Mouse (Mus musculus): ENCODE data around the gene Hoxb3.

Hoxb3 gene

DNA sequence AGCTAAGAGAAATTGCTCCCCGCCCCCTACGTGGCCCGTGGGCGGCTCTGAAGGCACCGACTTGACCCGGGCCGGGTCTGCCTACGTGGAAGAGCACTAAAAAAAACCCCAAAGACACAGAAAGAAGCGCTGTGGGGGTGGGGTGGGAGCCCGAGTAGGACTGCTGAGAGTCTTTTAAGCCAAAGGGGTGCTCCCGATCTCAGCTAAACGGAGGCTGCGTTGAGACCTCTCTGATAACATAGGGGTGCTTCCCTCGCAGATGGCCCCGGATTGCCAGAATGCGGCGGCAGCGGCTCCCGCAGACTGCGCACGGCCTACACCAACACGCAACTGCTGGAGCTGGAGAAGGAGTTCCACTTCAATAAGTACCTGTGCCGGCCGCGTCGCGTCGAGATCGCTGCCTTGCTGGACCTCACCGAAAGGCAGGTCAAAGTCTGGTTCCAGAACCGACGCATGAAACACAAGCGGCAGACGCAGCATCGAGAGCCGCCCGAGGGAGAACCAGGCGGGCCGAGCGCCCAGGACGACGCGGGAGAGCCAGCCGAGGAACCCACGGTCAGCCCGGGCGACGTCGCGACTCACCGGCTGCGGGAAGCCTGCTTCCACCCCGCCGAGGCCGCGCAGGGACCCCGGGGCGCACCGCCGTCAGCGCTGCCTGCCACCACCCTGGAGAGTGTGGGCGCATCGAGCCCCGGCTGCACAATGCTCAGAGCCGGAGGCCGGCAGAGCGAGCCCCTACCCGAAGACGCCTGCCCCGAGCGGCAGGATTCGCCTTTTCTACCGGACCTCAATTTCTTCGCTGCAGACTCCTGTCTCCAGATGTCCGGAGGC, 29.8 kb downstream of the Hoxb3 start:
- peak; percentile 77 for DNase-seq (ENCODE audit: low spot score)

DNA sequence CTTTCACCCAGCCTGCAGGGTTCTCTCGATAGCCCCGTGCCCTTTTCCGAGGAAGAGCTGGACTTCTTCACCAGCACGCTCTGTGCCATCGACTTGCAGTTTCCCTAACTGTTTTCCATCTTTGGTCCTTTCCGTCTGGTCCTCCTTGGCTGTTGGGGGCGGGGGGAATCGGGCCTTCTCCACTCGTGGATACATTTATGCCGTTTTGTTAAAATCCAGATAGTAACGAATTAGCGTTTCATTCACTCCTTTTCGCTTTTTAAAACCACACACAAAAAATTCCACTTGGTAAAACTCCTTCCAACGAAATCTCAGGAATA, 30.4 kb downstream of the Hoxb3 start:
- DNase-seq (ENCODE audit: low spot score) = peak; percentile 64

DNA sequence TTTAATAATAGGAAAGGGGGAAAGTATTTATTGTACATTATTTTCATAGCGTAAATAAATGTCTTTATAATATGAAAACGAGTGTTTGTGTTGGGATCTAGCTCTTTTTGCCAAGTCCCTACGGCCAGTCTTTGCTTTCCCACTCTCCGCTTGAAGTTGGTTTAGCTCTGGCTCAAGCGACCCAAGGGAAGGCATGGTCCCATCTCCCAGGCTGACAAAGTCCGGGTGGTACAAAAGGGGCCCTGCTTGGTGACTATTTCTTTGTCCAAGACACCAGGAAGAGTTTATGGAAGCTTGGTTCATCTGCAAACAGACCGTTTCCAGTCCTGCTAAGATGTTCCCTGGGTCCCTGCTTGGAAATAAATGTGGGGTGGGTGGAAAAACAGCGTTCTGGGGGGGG, 30.8 kb downstream of the Hoxb3 start:
- DNase-seq (ENCODE audit: low spot score) = peak; percentile 68

DNA sequence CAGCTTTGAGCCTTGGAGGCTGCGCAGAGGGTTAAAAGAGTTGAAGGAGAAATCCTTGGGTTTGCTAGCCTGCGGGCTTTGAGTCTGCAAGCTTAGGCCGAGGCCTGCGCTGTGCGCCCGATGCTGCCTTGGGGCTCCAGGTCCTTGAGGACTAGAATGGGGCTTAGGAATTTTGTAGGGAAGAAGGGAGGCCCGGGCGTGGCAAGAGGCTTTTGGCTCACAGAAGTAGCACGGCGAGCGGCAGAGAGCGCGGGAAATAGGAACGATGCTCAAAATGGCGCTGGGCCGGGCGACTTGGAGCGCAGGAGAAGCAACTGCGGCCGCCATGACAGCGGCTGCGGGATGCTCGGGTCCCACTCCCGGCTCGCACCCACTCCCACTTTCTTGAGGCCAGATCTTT, 31.2 kb downstream of the Hoxb3 start:
- DNase-seq (ENCODE audit: low spot score) = peak; percentile 85

DNA sequence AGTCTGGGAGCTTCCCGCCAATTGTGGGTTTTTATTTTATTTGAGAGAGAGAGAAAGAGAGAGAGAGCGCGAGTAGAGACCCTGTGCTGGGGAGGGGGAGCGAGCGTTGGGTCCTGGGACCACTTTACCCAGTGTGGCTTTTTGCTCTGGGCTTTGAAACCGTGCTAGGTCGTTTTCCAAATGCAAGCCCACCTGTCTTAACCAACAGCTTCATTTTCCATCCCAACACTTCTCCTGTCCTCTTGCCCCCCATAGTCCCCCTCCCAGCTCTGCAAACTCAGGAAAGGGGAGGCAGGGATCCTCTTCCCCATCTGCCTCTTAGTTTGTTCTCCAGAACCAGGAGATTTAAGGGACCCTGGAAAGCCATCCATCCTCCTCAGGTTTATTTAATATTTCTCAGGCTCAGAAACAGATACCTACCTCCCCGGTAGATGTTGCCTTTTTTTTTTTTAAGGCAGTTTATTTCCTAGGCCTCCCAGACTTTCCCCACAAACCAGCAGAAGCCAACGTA, 31.7 kb downstream of the Hoxb3 start:
- DNase-seq (ENCODE audit: low spot score) = no peak

DNA sequence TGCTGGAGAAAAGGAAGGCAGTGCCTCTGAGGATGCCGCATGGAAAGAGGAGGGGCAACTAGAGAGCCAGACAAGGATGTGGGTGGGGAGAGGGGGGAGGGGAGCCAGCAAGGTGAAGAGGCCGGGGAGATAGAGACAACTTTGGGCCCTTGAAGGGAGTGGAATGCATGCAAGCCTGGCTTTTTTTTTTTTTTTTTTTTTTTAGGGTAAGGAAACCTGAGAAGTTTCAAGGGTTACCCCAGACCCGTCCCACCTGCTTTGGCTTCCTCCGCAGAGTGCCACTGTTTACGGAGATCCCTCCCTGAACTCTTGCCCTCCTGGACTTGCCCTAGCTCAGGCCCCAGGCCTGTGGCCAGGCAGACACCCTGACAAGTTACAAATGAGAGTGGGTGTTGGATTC, 40.7 kb downstream of the Hoxb3 start:
- peak; percentile 68 for DNase-seq (ENCODE audit: low spot score)

DNA sequence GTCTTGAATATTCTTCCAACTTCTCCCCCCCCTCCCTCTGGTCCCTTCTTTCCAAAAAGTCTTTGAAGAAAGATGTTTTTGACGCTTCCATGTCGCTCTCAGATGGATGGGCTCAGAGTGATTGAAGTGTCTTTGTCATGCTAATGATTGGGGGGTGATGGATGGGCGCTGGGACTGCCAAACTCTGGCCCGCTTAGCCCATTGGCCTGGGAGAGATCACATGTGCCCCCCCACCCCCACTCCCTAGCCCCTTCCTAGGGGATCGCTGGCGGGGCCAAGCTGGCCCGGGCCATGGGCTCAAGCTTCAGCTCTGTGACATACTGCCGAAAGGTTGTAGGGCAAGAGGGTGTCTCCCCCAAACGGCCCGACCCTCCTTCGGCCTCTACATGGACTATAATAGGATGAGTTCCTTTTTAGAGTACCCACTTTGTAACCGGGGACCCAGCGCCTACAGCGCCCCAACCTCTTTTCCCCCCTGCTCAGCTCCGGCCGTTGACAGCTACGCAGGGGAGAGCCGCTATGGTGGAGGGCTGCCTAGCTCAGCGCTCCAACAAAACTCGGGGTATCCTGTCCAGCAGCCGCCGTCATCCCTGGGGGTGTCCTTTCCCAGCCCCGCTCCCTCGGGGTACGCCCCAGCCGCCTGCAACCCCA, 42.4 kb downstream of the Hoxb3 start, which contains the start of gene Hoxb1:
Gene Hoxb1 (plus strand): TSS at position 312 of the 651 bp plus-strand sequence.
- DNase-seq (ENCODE audit: low spot score) = peak; percentile 83

DNA sequence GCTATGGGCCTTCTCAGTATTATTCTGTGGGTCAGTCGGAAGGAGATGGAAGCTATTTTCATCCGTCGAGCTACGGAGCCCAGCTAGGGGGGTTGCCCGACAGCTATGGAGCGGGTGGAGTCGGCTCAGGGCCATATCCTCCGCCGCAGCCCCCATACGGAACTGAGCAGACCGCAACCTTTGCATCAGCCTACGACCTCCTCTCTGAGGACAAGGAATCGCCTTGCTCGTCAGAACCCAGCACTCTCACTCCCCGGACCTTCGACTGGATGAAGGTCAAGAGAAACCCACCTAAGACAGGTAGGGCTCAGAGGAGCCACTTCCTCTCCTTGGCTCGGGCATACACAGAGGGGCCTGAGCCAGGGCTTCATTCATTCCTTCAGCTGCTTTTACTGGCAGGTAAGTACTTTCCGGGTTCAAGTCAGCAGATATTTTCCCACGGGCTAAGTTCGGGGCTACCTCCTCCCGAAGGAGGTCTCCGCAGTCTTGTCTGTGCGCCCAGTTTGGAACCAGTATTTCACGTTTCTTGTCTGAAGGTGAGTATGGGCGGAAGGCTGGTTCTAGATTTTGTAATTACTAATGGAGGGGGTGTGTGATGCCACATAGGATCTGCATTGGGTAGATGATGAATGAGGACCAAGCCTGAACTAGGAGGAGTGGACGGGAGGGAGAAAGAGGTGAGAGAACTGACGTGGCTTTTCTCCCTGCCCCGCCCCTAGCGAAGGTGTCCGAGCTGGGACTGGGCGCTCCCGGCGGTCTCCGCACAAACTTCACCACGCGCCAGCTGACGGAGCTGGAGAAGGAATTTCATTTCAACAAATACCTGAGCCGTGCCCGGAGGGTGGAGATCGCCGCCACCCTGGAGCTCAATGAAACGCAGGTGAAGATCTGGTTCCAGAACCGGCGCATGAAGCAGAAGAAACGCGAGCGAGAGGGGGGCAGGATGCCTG, 43.2 kb downstream of the Hoxb3 start:
- DNase-seq (ENCODE audit: low spot score) = peak; percentile 58

DNA sequence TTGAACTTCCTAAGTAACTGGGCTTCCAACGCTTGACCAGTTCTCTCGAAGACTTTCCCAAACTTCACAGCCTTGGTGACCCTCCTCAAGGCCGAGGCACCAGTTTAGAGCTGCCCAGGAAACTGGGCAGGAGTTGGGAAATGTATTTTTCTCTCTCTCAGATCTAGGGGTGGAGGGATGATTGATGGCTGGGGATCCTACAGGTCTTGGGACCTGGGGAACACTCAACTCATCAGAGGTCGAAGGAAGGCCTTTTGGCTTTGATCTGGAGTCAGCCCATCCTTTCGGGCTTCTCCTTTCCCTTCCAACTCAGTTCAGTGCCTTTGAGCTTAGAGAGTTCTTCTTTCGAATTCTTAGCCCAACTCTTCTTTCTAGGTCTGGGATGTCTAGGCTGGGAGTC, 44.0 kb downstream of the Hoxb3 start:
- no peak for DNase-seq (ENCODE audit: low spot score)

DNA sequence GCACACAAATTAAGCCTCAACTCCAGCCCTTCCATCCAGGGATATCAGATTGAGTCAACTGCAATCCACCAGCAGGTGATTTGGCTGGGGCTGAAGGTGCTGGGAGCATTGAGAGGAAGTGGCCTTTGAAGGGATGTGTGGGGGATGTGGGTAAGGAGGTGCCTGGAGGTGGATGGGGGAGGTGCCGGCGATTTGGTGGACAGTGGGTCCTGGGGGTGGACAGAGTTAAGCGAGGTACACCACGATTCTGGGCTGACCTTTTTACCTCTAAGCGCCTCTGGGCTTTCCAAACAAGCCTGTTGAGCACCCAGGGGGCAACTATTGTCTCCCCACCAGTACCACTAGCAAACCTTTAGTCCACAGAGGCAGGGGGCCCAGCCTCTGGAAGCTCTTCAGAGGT, 45.6 kb downstream of the Hoxb3 start:
- DNase-seq (ENCODE audit: low spot score) = no peak

DNA sequence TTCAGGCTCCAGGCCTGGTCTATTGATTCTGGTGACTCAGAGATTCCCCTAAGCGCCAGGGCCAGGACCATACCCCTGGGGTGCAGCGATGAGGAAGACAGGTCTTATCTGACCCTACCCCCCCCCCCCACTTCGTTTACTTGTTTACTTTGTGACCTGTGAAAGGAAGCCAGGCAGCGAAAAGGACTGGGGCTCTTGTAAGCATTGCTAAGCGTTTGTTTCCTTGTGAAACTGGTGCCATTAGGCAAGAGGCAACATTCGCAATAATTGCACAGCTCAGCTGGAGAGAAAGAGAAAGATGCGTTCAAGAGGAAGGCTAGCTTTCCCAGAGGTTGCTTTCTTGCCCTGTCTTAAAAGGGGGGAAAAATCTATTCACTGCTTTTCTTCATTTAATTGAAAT, 46.0 kb downstream of the Hoxb3 start:
- no peak for DNase-seq (ENCODE audit: low spot score)

DNA sequence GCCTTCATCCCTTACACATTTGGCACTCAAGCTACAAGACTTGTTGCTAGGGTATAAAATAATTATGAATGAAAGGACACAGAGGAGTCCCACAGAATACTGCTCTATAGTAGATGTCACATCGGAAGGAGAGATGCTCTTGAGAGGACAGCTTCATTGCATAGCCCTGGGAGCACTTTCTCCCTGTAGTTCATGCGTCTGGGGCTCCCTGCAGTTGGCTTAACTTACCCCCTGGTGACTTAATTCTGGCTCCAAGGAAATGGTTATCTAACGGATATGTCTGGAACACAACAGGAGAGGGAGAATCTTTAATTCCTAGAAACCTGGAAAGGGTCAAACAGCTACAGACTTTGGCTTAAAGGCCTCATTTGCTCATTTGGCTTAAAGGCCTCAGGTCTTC, 48.6 kb downstream of the Hoxb3 start:
- DNase-seq (ENCODE audit: low spot score) = no peak

DNA sequence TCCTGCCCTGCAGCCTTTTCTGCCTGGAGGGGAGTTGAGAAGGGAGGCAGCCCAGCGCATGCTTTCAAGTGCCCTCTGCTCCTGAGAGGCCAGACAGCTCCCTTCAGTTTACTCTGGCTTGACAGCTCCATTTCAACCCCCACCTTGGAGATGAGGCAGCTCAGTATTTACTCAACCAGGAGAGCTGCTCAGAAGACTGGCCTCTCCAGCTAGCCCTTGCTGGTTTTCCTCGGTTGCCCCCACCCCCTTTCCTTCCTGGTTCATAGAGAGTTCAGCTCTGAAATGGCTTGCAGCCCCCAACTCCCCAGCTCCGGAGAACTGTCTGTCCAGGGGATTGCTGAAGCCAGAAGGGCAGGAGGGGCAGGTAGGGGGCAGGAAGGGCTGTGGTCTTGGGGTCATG, 49.4 kb downstream of the Hoxb3 start:
- DNase-seq (ENCODE audit: low spot score) = peak; percentile 66

DNA sequence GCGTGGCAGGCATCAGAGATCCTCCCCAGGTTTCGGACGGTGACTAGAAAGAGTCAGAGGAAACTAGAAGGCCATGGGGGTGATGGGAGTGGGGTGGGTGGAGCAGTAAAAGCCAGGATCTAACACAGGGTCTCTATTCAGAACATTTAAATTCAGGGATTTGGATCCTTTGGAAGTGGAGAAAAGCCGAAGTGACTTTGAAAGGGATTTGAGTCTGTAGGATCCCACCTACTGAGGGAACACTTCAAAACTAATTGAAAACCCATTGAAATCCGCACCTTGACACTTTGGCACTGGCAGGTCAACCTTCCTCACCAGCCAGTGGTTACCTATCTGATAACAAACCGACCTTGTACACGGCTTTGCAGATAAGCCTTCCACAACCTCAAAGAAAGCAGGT, 51.7 kb downstream of the Hoxb3 start:
- no peak for DNase-seq (ENCODE audit: low spot score)

DNA sequence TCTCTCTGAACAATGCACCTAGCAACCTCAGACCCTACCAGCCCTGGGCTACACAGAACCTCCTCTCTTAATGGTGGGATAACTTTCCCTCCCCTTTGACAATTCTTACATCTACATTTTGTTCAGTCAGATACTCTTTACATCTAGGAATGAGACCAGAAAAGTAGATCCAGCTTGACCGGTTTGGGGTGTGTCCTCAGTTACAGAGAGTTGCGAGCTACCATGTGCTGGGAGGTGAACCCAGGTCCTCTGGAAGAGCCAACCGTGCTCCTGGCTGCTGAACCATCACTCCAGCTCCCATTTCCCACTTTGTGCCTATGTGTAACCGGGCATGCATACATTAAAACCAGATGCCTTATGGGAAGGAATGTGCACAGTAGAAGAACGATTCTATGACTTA, 60.3 kb downstream of the Hoxb3 start:
- no peak for DNase-seq (ENCODE audit: low spot score)

DNA sequence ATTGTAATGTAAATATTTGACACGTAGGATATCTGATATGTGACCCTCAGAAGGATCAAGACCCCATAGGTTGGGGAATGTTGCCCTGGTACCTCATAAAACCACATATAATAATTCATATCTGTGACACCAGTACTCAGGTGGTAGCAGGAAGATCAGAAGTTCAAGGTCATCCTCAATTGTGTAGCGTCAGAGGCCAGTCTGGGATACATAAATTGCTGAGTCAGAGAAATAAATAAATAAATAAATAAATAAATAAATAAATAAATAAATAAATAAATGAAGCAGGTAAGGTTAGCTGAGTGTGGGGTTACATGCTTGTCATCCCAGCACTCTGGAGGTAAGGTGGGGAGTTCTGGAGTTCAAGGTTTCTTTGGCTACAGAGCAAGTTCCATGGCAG, 64.5 kb downstream of the Hoxb3 start:
- DNase-seq (ENCODE audit: low spot score) = no peak

DNA sequence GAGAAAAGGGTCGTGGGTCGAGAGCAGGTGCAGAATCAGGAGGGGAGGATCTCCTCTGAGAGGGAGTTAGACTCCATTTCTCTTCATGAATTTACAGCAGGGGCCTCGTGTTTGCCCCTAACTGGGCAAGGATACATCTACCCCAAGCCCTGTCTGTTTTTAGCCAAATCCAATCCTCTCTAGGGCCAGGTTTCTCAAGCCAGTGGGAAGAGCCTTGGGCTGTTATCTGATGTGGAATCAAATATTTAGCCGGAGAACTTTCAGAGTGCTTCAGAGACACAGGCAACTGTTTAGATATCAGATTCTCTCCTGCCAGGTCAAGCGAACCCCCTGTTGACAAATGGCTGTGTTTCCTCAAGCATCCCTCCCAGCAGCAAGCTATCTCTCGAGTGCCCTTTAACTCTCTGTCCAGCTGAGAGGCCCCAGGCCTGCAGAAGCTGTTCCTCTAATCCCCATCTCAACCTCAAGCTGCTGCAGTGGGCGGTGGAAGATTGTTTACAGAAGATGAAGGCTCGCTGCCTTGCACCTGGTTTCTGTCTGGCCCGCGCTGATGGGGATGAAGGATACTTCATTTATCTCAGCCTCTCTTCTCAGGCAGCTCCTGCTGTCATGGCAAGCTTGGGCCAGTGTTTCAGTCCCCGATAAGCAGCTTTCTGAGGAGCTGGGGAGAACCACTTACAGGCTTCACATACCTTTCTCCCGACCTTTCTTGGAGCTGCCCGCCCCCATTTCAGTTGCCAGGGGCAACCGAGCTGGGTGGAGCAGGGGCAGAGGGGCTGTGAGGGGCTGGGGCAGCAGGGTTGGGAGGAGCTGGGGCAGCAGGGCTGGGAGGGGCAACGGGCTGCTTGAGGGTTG, 73.9 kb downstream of the Hoxb3 start:
- peak; percentile 65 for DNase-seq (ENCODE audit: low spot score)
